Mouse (Mus musculus): ENCODE measurements around the gene Gp1bb.

Gp1bb gene

GRCm38 (mm10) chr16:18581050-18581622 is 41.1 kb downstream of the Gp1bb start:
- no peak for DNase-seq (ENCODE audit: low spot score)

- DNase-seq (ENCODE audit: low spot score) = no peak
Observed at GRCm38 (mm10) chr16:18580389-18580788, 41.8 kb downstream of the Gp1bb start.

GRCm38 (mm10) chr16:18577599-18578160 is 44.5 kb downstream of the Gp1bb start:
- no peak for DNase-seq (ENCODE audit: low spot score)

GRCm38 (mm10) chr16:18577071-18577470 is 45.1 kb downstream of the Gp1bb start:
- no peak for DNase-seq (ENCODE audit: low spot score)

- DNase-seq (ENCODE audit: low spot score) = no peak
Observed at GRCm38 (mm10) chr16:18574196-18574595, 48.0 kb downstream of the Gp1bb start.

All from T-cell, adult 2 months (primary cell).